Mouse (Mus musculus): ENCODE data around the gene Kalrn.

Gene Kalrn

DNA sequence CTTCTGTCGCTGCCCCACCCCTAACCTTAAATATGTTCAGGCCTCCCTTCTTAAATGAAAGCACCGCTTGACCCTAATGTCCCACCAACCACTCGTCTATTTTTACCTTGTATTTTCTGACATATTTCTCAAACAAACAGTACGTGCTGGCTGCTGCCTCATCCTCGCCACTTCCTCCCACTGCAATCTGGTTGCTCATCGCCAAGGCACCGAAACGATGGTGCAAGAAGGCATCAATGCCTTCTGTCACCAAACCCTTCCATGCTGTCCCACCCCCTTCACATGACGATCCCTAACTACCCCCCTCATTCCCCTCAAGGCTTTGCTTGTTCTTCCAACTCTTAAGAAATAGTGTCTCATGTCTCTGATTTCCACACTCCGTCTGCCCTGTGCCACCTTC is 69.1 kb downstream of the Kalrn start:
- no peak for DNase-seq (ENCODE audit: low read depth, low spot score)

DNA sequence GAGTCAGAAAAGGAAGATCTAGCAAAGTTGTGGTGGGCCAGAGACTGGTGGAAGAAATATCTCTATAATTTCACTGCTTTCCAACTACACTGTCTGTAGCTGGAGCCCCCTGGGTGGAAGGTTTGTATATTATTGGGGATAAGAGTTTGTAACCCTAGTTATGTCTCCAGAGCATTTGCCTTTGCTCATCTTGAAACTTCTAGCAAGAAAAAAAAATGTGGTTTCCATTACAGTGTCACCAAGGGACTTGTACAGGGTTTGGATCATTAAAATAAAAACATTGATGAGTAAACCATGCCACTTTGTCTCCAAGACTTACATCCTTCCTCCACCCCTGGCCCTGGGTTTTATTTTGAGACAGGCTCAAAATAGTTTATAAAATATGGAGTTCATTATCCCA is 71.2 kb downstream of the Kalrn start:
- DNase-seq (ENCODE audit: low read depth, low spot score): no peak

DNA sequence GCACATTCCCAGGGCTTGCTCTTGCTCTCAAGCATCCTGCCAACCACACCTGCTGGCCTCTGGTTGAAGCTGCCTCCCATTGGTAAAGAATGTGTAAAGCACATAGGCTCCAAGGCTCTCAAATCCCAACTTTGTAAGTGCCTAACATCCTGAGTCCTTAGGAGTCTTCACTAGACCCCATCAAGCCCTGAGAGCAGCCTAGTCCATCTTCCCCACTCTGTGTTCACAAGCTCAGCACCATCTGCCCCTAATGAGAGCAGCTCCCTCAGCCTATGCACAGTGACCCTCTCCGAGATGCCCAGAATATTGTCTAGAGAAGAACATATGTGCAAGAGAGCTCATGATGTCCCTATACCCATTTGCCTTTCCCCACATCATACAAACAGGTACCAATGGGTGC is 78.6 kb downstream of the Kalrn start:
- DNase-seq (ENCODE audit: low read depth, low spot score): no peak

GRCm38 (mm10) chr16:34493914-34494313 is 79.4 kb downstream of the Kalrn start:
- no peak for DNase-seq (ENCODE audit: low read depth, low spot score)

DNA sequence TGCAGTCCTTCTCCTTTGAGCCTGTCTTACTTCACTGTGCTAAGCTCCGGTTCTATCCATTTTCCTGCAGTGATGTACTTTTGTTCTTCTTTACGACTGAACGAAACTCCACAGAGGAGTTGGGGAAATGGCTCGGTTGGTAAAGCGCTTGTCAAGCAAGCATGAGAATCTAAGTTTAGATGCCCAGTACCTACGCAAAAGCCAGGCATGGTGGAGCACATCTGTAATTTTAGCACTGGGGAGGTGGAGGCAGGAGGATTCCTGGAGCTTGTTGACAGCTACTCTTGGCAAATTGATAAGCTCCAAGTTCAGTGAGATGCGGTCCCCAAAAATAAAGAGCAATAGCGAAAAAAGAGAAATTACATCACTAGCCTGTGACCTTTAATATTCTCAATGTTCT is 82.1 kb downstream of the Kalrn start:
- no peak for DNase-seq (ENCODE audit: low read depth, low spot score)

- no peak for DNase-seq (ENCODE audit: low read depth, low spot score)
Observed at GRCm38 (mm10) chr16:34490506-34490905, 82.8 kb downstream of the Kalrn start.

DNA sequence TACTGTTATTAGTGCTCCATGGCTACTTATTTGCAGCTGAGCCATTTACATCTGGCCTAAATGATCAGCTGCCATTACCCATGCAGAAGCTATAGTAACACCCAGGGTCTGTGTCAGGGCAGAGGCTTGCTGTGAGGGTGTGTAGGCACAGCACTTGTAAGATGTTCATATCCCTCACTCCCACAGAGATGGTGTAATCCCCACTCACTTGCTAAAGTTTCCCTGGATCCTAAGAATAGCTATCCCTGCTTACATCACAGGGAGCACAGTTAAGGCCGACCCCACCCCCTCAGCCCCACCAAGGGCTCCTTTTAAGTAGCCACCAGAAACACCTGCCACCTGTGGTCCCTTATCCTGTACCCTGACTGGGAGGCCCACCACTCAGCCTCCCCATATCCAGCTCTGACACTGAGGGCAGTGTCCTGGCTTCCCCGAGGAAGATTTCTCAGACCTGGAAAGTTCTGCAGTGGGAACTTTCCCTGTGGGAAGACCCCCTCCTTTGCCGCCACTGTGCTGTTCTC is 83.5 kb downstream of the Kalrn start:
- no peak for DNase-seq (ENCODE audit: low read depth, low spot score)

GRCm38 (mm10) chr16:34487823-34488222 is 85.5 kb downstream of the Kalrn start:
- DNase-seq (ENCODE audit: low read depth, low spot score): no peak

- no peak for DNase-seq (ENCODE audit: low read depth, low spot score)
Observed at GRCm38 (mm10) chr16:34487268-34487667, 86.1 kb downstream of the Kalrn start.

- DNase-seq (ENCODE audit: low read depth, low spot score): no peak
Observed at GRCm38 (mm10) chr16:34485483-34485882, 87.8 kb downstream of the Kalrn start.

GRCm38 (mm10) chr16:34484921-34485320 is 88.4 kb downstream of the Kalrn start:
- DNase-seq (ENCODE audit: low read depth, low spot score): no peak

DNA sequence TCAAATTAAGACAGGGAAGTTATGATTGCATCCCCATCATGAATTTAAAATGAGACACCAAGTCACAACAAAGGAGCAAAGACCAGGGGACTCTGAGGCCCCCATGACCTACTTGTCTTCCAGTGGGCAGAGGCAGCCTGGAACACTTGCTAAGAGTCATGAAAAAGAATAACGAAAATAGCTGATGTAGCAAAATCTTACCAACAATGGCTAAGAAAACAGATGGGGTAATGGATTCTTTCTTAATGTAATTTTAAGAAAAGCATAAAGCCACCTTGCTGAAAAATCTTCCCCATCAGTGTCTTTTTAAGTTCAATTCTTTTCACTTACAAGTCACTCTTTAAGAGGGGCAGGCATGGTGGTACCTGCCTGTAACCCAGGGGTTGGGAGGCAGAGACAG is 89.1 kb downstream of the Kalrn start:
- no peak for DNase-seq (ENCODE audit: low read depth, low spot score)

GRCm38 (mm10) chr16:34483716-34484115 is 89.6 kb downstream of the Kalrn start:
- no peak for DNase-seq (ENCODE audit: low read depth, low spot score)

GRCm38 (mm10) chr16:34474741-34475140 is 98.6 kb downstream of the Kalrn start:
- DNase-seq (ENCODE audit: low read depth, low spot score): no peak

GRCm38 (mm10) chr16:34473891-34474290 is 99.4 kb downstream of the Kalrn start:
- no peak for DNase-seq (ENCODE audit: low read depth, low spot score)

DNA sequence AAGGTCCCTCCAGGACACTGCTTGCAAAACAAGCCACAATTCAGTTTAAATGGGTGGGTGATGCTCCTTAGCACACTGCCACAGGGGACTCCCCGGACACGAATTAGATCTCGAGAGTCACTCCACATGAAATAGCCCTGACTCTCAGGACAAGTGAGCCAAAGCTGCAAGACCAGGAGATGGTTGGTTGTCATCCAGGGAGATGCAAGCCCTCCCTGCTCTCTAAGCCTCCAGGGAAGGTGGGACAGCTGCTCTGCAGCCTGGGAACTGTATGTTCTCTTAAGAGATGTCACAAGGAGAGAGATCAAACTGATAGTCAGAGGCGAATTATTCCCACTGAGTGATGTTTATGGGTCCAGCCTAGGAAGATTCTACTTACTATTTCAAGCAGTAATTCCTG is 101.9 kb downstream of the Kalrn start:
- DNase-seq (ENCODE audit: low read depth, low spot score): no peak

DNA sequence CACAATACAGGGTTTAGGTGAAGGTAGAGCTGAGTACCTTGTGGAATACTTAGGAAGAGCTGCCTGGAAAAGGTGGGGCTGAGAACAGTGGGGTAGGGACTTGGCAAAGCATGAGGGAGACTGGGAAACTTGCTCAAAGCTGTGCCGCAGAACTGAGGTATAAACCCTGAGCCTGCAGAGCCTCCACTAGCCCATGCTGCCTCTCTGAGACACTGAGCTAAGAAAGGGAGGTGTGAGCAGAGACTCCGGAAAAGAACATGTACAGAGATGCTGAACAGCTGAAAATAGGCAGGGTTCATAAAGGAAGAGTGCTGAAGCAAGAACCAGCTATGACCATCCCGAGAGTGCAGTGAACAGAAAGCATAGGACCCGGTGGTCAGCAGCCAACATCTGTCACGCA is 103.0 kb downstream of the Kalrn start:
- DNase-seq (ENCODE audit: low read depth, low spot score): no peak

DNA sequence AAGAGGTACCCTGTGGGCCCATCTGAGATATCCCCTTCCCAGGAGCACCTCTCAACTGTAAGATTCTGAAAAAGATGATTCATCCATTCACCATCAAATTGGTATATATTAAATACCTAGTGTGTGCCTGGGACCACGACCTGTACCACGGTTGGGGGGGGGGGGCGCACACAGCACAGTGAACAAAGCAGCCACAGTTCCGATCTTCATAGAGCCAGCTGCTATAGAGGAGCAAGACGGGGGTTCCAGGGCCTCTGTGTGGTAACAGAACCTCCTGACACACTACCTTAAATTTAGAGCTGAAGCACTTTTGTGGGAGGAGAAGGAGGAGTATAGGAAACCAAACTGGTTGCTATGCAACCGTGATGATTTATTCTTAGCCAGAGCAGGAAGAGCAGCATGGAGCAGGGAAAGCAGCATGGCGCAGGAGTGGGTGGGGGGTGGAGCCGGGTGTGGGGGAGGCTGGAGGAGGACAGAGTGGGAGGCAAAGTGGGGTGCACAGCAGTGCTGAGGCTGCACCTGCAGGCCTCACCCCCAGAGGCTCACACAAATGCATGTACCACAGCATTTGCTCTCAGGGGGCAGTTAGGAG is 104.0 kb downstream of the Kalrn start:
- no peak for DNase-seq (ENCODE audit: low read depth, low spot score)

- DNase-seq (ENCODE audit: low read depth, low spot score): no peak
Observed at GRCm38 (mm10) chr16:34466649-34467048, 106.7 kb downstream of the Kalrn start.

- no peak for DNase-seq (ENCODE audit: low read depth, low spot score)
Observed at GRCm38 (mm10) chr16:34456314-34456713, 117.0 kb downstream of the Kalrn start.

GRCm38 (mm10) chr16:34445666-34446065 is 127.7 kb downstream of the Kalrn start:
- DNase-seq (ENCODE audit: low read depth, low spot score): no peak

DNA sequence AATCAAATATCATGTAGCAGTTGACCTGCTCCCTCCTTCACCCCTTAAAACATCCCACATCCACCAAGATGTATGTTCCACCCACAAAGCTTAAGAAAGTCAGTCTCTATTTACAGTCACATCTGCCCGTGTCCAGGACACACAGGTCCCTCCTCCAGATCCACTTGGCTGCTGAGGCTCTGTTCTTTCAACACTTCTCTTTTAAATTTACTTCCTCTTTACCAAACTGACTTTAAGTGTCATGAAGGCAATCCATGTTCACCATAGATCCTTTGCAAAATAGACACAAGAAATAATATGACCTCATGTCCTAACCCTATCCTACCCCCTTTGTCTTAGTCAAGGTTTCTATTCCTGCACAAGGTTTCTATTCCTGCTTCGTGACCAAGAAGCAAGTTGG is 131.6 kb downstream of the Kalrn start:
- DNase-seq (ENCODE audit: low read depth, low spot score): no peak

DNA sequence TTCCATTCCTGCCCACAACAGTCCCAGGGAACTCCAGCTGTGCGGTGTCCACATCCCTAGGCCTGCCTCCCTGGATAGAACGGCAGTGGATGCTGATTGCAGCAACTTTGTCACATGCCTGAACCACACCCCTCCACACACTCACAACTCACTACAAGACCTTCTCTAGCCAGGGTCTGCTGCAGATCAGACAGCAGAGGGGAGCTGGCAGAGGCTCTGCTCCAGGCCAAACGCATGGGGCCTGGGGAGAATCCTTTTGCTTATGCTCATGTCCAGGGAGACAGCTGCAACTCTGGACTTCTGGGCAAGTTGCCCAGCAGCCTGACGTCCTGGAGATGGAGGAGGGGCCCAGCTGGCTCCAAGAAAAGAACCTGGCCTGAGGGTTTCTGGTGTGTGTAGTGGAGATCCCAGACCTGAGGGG is 132.3 kb downstream of the Kalrn start:
- DNase-seq (ENCODE audit: low read depth, low spot score): no peak

DNA sequence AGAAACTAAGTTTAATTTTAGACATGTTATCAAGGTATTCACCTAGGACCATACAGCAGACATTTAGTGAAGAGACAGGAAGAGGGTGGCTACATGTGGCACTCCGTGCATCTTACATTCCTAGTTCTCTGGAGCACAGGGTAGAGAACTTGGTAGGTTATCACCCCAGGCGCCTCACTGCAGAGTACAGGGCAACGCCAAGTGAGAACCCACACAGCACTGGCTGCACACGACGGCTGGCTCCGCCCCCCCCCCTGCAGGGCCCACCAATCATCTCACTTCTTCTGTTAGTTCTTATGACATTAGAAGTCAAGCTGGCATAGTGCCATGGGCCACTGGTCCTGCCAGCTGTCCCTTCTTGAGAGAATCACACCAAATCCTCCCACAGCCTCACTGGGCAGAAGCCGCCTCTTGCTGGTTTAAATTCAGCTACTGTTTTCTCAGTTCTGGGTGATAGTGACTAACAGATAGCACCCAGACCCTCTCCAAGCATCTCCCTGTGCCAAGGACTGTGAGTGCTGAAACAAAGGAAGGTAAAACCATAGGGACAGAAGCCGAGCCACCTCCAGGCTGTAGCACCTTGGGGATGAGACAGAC is 133.2 kb downstream of the Kalrn start:
- no peak for DNase-seq (ENCODE audit: low read depth, low spot score)

All from CD4-positive, CD25-positive, alpha-beta regulatory T cell, adult 2 months (primary cell).